Comparison of ENCODE assay signal across 9 mouse cellular contexts in the genomic region with DNA sequence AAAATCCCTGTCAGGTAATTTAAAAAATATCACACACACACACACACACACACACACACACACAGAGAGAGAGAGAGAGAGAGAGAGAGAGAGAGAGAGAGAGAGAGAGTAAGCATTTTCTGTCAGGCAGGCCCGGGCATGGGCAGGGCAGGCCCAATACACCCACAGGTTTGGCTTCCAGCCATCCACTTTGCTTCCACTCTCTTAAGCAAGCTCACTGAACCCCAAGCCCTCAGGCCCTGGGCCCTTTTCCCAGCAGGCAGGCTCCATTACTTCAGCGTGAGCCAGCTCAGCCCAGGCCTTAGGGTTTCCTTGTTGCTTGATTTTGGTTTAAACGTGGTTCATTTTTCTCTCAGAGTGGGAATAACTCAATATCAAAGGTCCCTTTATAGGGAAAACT. TPM values are rescaled to one million over a fixed set of nuclear protein-coding genes. Genes with fewer than 3 reads are reported as not detected.
DNase-seq lines count a peak whose midpoint lies in the region; ATAC-seq lines count a peak whose summit lies in the region.
"Had no signal": no experiment of that assay in that cellular context is flagged by ENCODE, and none has a peak within 500 bp of the region (broad histone marks: within the 10 kb centered on the region; RNA-seq: fewer than 3 reads in every experiment).

No protein-coding gene starts in this region.

- no peaks in the 10 kb centered on the region for H3K9me3 ChIP-seq in forebrain, embryonic 14.5 days (replicated peaks; ENCODE audit: control insufficient read depth, low read length)
- no peaks in the 10 kb centered on the region for H3K9me3 ChIP-seq in forebrain, embryonic 11.5 days (ENCODE audit: control insufficient read depth, low read length)
- H3K9me3 ChIP-seq in midbrain, embryonic 14.5 days (ENCODE audit: control insufficient read depth, low read length): no peaks in the 10 kb centered on the region
- H3K9me3 ChIP-seq in midbrain, embryonic 15.5 days: no peaks in the 10 kb centered on the region
- no peaks in the 10 kb centered on the region for H3K9me3 ChIP-seq in embryonic facial prominence, embryonic 15.5 days (replicated peaks)
- H3K9me3 ChIP-seq in stomach, embryonic 15.5 days: no peaks in the 10 kb centered on the region

- no peaks in the 10 kb centered on the region for H3K27me3 ChIP-seq in forebrain, embryonic 14.5 days (replicated peaks; ENCODE audit: control insufficient read depth, insufficient read depth, low read length)
- no peaks in the 10 kb centered on the region for H3K27me3 ChIP-seq in forebrain, embryonic 11.5 days (ENCODE audit: control insufficient read depth, insufficient read depth, low read length)
- H3K27me3 ChIP-seq in midbrain, embryonic 14.5 days (ENCODE audit: control insufficient read depth, insufficient read depth, low read length): no peaks in the 10 kb centered on the region
- no peaks in the 10 kb centered on the region for H3K27me3 ChIP-seq in midbrain, embryonic 15.5 days (replicated peaks)
- H3K27me3 ChIP-seq in embryonic facial prominence, embryonic 15.5 days: no peaks in the 10 kb centered on the region
- H3K27me3 ChIP-seq in stomach, embryonic 15.5 days (replicated peaks): no peaks in the 10 kb centered on the region

- 47% methylated on average over 3 of the region's 3 CpGs for WGBS in forebrain, embryonic 14.5 days
- WGBS in forebrain, embryonic 11.5 days: 86% methylated on average over 3 of the region's 3 CpGs
- WGBS in midbrain, embryonic 14.5 days: 86% methylated on average over 3 of the region's 3 CpGs
- WGBS in midbrain, embryonic 15.5 days: 75% methylated on average over 3 of the region's 3 CpGs
- 32% methylated on average over 3 of the region's 3 CpGs for WGBS in embryonic facial prominence, embryonic 15.5 days
- WGBS in stomach, embryonic 15.5 days: 59% methylated on average over 3 of the region's 3 CpGs

- peak; percentile 81 for DNase-seq in forebrain, embryonic 14.5 days (ENCODE audit: low spot score)
- DNase-seq in forebrain, embryonic 11.5 days (ENCODE audit: low spot score): no peak
- peak; percentile 13 for DNase-seq in midbrain, embryonic 14.5 days
- no peak for DNase-seq in T-cell, adult 2 months (ENCODE audit: low spot score)
- no peak for DNase-seq in layer of hippocampus, adult 18-20 months (ENCODE audit: low spot score in 2 of 2)

- peak; percentile 68 for ATAC-seq in forebrain, embryonic 14.5 days
- no peak for ATAC-seq in forebrain, embryonic 11.5 days (replicated peaks; ENCODE audit: low FRiP score)
- ATAC-seq in midbrain, embryonic 14.5 days (ENCODE audit: low FRiP score, low TSS enrichment): no peak
- ATAC-seq in midbrain, embryonic 15.5 days (replicated peaks): no peak
- peak; percentile 60; the same call in 1 of the 2 replicates for ATAC-seq in embryonic facial prominence, embryonic 15.5 days (ENCODE audit: insufficient number of reproducible peaks, low FRiP score, low TSS enrichment, low read depth)
- peak; percentile 58; the same call in 1 of the 2 replicates for ATAC-seq in stomach, embryonic 15.5 days (ENCODE audit: insufficient read depth, low FRiP score, low read depth)

- no peaks in the 10 kb centered on the region for H3K36me3 ChIP-seq in forebrain, embryonic 14.5 days (ENCODE audit: control insufficient read depth, insufficient read depth, low read length)
- no peaks in the 10 kb centered on the region for H3K36me3 ChIP-seq in forebrain, embryonic 11.5 days (ENCODE audit: control insufficient read depth, insufficient read depth, low read length)
- H3K36me3 ChIP-seq in midbrain, embryonic 14.5 days (ENCODE audit: control insufficient read depth, insufficient read depth, low read length): no peaks in the 10 kb centered on the region
- H3K36me3 ChIP-seq in midbrain, embryonic 15.5 days (replicated peaks): no peaks in the 10 kb centered on the region
- H3K36me3 ChIP-seq in embryonic facial prominence, embryonic 15.5 days: no peaks in the 10 kb centered on the region
- H3K36me3 ChIP-seq in stomach, embryonic 15.5 days: no peaks in the 10 kb centered on the region

- no peak overlapping the region for H3K9ac ChIP-seq in forebrain, embryonic 14.5 days (ENCODE audit: low read length)
- H3K9ac ChIP-seq in forebrain, embryonic 11.5 days (ENCODE audit: low read length): no peak overlapping the region
- H3K9ac ChIP-seq in midbrain, embryonic 14.5 days (replicated peaks; ENCODE audit: low read length): no peak overlapping the region
- H3K9ac ChIP-seq in midbrain, embryonic 15.5 days: no peak overlapping the region
- H3K9ac ChIP-seq in embryonic facial prominence, embryonic 15.5 days: no peak overlapping the region
- H3K9ac ChIP-seq in stomach, embryonic 15.5 days: no peak overlapping the region

- H3K4me3 ChIP-seq in forebrain, embryonic 14.5 days (ENCODE audit: low read depth, low read length): no peak overlapping the region
- H3K4me3 ChIP-seq in forebrain, embryonic 11.5 days (ENCODE audit: low read depth, low read length): no peak overlapping the region
- H3K4me3 ChIP-seq in midbrain, embryonic 14.5 days (replicated peaks; ENCODE audit: low read depth, low read length): no peak overlapping the region
- H3K4me3 ChIP-seq in midbrain, embryonic 15.5 days: no peak overlapping the region
- H3K4me3 ChIP-seq in embryonic facial prominence, embryonic 15.5 days (replicated peaks): no peak overlapping the region
- H3K4me3 ChIP-seq in stomach, embryonic 15.5 days (replicated peaks): no peak overlapping the region

- no peak overlapping the region for H3K4me2 ChIP-seq in forebrain, embryonic 14.5 days (ENCODE audit: low read length)
- no peak overlapping the region for H3K4me2 ChIP-seq in forebrain, embryonic 11.5 days (ENCODE audit: low read depth, low read length, severe bottlenecking)
- no peak overlapping the region for H3K4me2 ChIP-seq in midbrain, embryonic 14.5 days (ENCODE audit: low read length)
- H3K4me2 ChIP-seq in midbrain, embryonic 15.5 days: no peak overlapping the region
- no peak overlapping the region for H3K4me2 ChIP-seq in embryonic facial prominence, embryonic 15.5 days (replicated peaks)
- no peak overlapping the region for H3K4me2 ChIP-seq in stomach, embryonic 15.5 days

- no peak overlapping the region for H3K27ac ChIP-seq in forebrain, embryonic 14.5 days (ENCODE audit: low read depth, low read length)
- no peak overlapping the region for H3K27ac ChIP-seq in forebrain, embryonic 11.5 days (ENCODE audit: low read depth, low read length)
- no peak overlapping the region for H3K27ac ChIP-seq in midbrain, embryonic 14.5 days (replicated peaks; ENCODE audit: low read depth, low read length)
- no peak overlapping the region for H3K27ac ChIP-seq in midbrain, embryonic 15.5 days
- peak overlapping the region; percentile 77 for H3K27ac ChIP-seq in embryonic facial prominence, embryonic 15.5 days (replicated peaks)
- no peak overlapping the region for H3K27ac ChIP-seq in stomach, embryonic 15.5 days

- no peaks in the 10 kb centered on the region for H3K4me1 ChIP-seq in forebrain, embryonic 14.5 days (ENCODE audit: control insufficient read depth, insufficient read depth, low read length)
- no peaks in the 10 kb centered on the region for H3K4me1 ChIP-seq in forebrain, embryonic 11.5 days (replicated peaks; ENCODE audit: control insufficient read depth, insufficient read depth, low read length)
- H3K4me1 ChIP-seq in midbrain, embryonic 14.5 days (ENCODE audit: control insufficient read depth, insufficient read depth, low read length): no peaks in the 10 kb centered on the region
- no peaks in the 10 kb centered on the region for H3K4me1 ChIP-seq in midbrain, embryonic 15.5 days
- 0 out of 2 replicates have a peak, but pooled peaks cover 4% of the 10 kb centered on the region for H3K4me1 ChIP-seq in embryonic facial prominence, embryonic 15.5 days
- H3K4me1 ChIP-seq in stomach, embryonic 15.5 days: no peaks in the 10 kb centered on the region

RNA-seq across cellular contexts. Expression of gene Oas1f, which starts 2.5 kb away (rescaled TPM):
- polyA plus RNA-seq in forebrain, embryonic 14.5 days (2014; fragmentation: Nextera tagmentation; extraction: Ambion mirVana): not detected in 2 replicates
- not detected in 2 replicates for polyA plus RNA-seq in forebrain, embryonic 11.5 days (2014; fragmentation: Nextera tagmentation; extraction: Ambion mirVana)
- polyA plus RNA-seq in midbrain, embryonic 14.5 days (2014; fragmentation: Nextera tagmentation; extraction: Ambion mirVana): not detected in 2 replicates
- polyA plus RNA-seq in midbrain, embryonic 15.5 days (2015; fragmentation: Nextera tagmentation; extraction: Ambion mirVana): not detected in 2 replicates
- polyA plus RNA-seq in embryonic facial prominence, embryonic 15.5 days (2015; fragmentation: Nextera tagmentation; extraction: Ambion mirVana): 1.0 and 1.3 TPM in 2 replicates
- polyA plus RNA-seq in stomach, embryonic 15.5 days (2015; fragmentation: Nextera tagmentation; extraction: Ambion mirVana): not detected in 2 replicates
- total RNA-seq in layer of hippocampus, adult 18-20 months (2021): not detected
- total RNA-seq: left cerebral cortex, postnatal 14 days had no signal

RNA-seq across cellular contexts. Expression of gene Oas1h, which starts 16.5 kb away (rescaled TPM):
- polyA plus RNA-seq in forebrain, embryonic 14.5 days (2014; fragmentation: Nextera tagmentation; extraction: Ambion mirVana): not detected in 2 replicates
- polyA plus RNA-seq in forebrain, embryonic 11.5 days (2014; fragmentation: Nextera tagmentation; extraction: Ambion mirVana): not detected in 2 replicates
- polyA plus RNA-seq in midbrain, embryonic 14.5 days (2014; fragmentation: Nextera tagmentation; extraction: Ambion mirVana): not detected in 2 replicates
- not detected in 2 replicates for polyA plus RNA-seq in midbrain, embryonic 15.5 days (2015; fragmentation: Nextera tagmentation; extraction: Ambion mirVana)
- polyA plus RNA-seq in embryonic facial prominence, embryonic 15.5 days (2015; fragmentation: Nextera tagmentation; extraction: Ambion mirVana): not detected in 2 replicates
- polyA plus RNA-seq in stomach, embryonic 15.5 days (2015; fragmentation: Nextera tagmentation; extraction: Ambion mirVana): not detected in 2 replicates
- total RNA-seq in layer of hippocampus, adult 18-20 months (2021): not detected
- total RNA-seq: left cerebral cortex, postnatal 14 days had no signal

RNA-seq across cellular contexts. Expression of gene Oas1c, which starts 32.4 kb away (rescaled TPM):
- 0.38 and 0.45 TPM in 2 replicates for polyA plus RNA-seq in forebrain, embryonic 14.5 days (2014; fragmentation: Nextera tagmentation; extraction: Ambion mirVana)
- 0.36 TPM in 1 of 2 replicates, not detected in the other for polyA plus RNA-seq in forebrain, embryonic 11.5 days (2014; fragmentation: Nextera tagmentation; extraction: Ambion mirVana)
- polyA plus RNA-seq in midbrain, embryonic 14.5 days (2014; fragmentation: Nextera tagmentation; extraction: Ambion mirVana): 0.22 and 0.36 TPM in 2 replicates
- polyA plus RNA-seq in midbrain, embryonic 15.5 days (2015; fragmentation: Nextera tagmentation; extraction: Ambion mirVana): 0.31 and 0.41 TPM in 2 replicates
- 0.34 and 0.65 TPM in 2 replicates for polyA plus RNA-seq in embryonic facial prominence, embryonic 15.5 days (2015; fragmentation: Nextera tagmentation; extraction: Ambion mirVana)
- polyA plus RNA-seq in stomach, embryonic 15.5 days (2015; fragmentation: Nextera tagmentation; extraction: Ambion mirVana): 0.54 and 0.71 TPM in 2 replicates
- total RNA-seq in layer of hippocampus, adult 18-20 months (2021): under 1 TPM; 0.35 to 0.46 TPM

RNA-seq across cellular contexts. Expression of gene Oas1g, which starts 42.7 kb away (rescaled TPM):
- polyA plus RNA-seq in forebrain, embryonic 14.5 days (2014; fragmentation: Nextera tagmentation; extraction: Ambion mirVana): not detected in 2 replicates
- not detected in 2 replicates for polyA plus RNA-seq in forebrain, embryonic 11.5 days (2014; fragmentation: Nextera tagmentation; extraction: Ambion mirVana)
- polyA plus RNA-seq in midbrain, embryonic 14.5 days (2014; fragmentation: Nextera tagmentation; extraction: Ambion mirVana): 1.3 TPM in 1 of 2 replicates, not detected in the other
- 0.23 and 0.55 TPM in 2 replicates for polyA plus RNA-seq in midbrain, embryonic 15.5 days (2015; fragmentation: Nextera tagmentation; extraction: Ambion mirVana)
- polyA plus RNA-seq in embryonic facial prominence, embryonic 15.5 days (2015; fragmentation: Nextera tagmentation; extraction: Ambion mirVana): 0.95 and 1.1 TPM in 2 replicates
- polyA plus RNA-seq in stomach, embryonic 15.5 days (2015; fragmentation: Nextera tagmentation; extraction: Ambion mirVana): 1.1 and 1.8 TPM in 2 replicates
- total RNA-seq in layer of hippocampus, adult 18-20 months (2021): not detected
- total RNA-seq: left cerebral cortex, postnatal 14 days had no signal

RNA-seq across cellular contexts. Expression of gene Oas1e, which starts 49.4 kb away (rescaled TPM):
- polyA plus RNA-seq in forebrain, embryonic 14.5 days (2014; fragmentation: Nextera tagmentation; extraction: Ambion mirVana): 0.13 TPM in 1 of 2 replicates, not detected in the other
- not detected in 2 replicates for polyA plus RNA-seq in forebrain, embryonic 11.5 days (2014; fragmentation: Nextera tagmentation; extraction: Ambion mirVana)
- 0.12 and 0.23 TPM in 2 replicates for polyA plus RNA-seq in midbrain, embryonic 14.5 days (2014; fragmentation: Nextera tagmentation; extraction: Ambion mirVana)
- 0.23 and 0.28 TPM in 2 replicates for polyA plus RNA-seq in midbrain, embryonic 15.5 days (2015; fragmentation: Nextera tagmentation; extraction: Ambion mirVana)
- not detected in 2 replicates for polyA plus RNA-seq in embryonic facial prominence, embryonic 15.5 days (2015; fragmentation: Nextera tagmentation; extraction: Ambion mirVana)
- polyA plus RNA-seq in stomach, embryonic 15.5 days (2015; fragmentation: Nextera tagmentation; extraction: Ambion mirVana): not detected in 2 replicates
- not detected for total RNA-seq in layer of hippocampus, adult 18-20 months (2021)
- total RNA-seq: left cerebral cortex, postnatal 14 days had no signal

Comparison
In these comparisons a context has a peak if more than half of its experiments do, and no peak if none do; other contexts are left out.
1. ATAC-seq: peak in forebrain, embryonic 14.5 days (single experiment), embryonic facial prominence, embryonic 15.5 days (single experiment) and stomach, embryonic 15.5 days (single experiment); none in forebrain, embryonic 11.5 days (single experiment), midbrain, embryonic 14.5 days (single experiment) and midbrain, embryonic 15.5 days (single experiment).
2. DNase-seq: peak in forebrain, embryonic 14.5 days (single experiment) and midbrain, embryonic 14.5 days (single experiment); none in forebrain, embryonic 11.5 days (single experiment), T-cell, adult 2 months (single experiment) and layer of hippocampus, adult 18-20 months (0 of 2).